Mouse (Mus musculus) lung, adult 18-20 months (tissue): ENCODE data around the gene Nedd9.
A peak's percentile ranks its signal among the peaks of the same experiment; 100 is the strongest.

ENCODE experiments used
- DNase-seq, 2 experiments: peaks; one replicate each; pipeline ENCODE4 v3.0.0; 2022; ENCODE audit warnings: mixed read lengths in 2 of 2

Nedd9 gene

GRCm38 (mm10) chr13:41491522-41491921 is 4.4 kb upstream of the Nedd9 start:
- DNase-seq = no peak

GRCm38 (mm10) chr13:41490282-41490681 is 3.1 kb upstream of the Nedd9 start:
- DNase-seq = no peak

DNA sequence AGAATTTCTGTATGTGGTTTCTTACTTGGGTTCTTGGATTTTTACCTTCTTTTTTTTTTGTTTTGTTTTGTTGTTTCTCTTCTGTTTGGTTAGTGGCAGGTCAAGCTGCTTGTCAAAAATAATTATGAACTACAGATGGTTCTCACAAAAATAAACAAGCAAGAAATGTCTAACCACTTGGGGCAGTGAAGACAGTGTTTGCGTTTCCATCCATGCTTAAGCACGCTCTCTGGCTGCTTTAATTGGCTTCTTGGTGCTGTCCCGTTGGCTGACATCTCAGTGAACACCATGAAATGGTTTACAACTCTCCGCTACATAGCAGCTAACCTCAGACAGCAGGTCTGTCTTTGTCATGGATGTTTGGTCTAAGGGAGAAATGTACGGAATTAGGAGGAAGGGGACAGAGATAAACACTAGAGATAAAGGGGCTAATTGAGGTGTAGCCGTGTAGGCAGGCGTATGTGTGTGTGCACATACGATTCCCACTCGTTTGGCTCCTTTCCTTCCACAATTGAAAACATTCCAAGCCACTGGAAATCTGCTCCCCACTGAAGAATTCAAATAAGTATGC is 2.6 kb upstream of the Nedd9 start:
- no peak for DNase-seq

DNA sequence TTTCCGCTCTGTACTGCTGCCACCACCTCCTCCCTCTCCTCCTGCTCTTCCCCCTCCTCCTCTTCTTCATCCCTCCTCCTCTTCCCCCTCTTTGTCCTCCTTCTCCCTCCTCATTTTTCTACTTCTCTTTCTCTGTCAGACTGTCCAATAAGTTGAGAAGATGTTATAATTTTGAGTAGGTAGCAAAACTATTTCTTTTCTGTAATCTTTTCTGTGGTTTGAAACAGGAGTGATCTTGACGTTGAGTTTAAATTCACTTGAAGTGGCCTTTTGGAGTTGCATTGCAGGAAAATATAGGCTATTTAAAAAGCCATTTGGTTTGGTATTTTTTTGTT is 214 bp upstream of the Nedd9 start:
- no peak for DNase-seq

DNA sequence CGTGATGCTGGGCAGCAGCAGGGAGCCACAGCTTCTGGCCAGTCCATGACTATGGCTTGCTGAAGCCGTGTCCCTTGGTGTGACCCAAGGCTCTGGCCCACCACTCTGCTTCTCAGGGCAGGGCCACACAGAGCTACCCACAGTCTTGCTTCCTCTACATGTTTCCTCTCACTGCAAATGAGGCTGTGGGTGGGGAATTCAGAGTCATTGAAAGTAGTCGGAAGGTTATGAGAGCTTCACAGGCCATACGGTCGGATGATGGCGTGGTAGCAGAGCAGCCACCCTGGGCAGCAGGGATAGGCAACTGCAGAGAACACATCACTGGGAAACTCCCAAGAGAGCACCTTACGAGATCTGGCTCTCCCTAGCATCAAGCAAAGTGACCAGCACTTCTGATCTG is 3.2 kb downstream of the Nedd9 start:
- no peak for DNase-seq

DNA sequence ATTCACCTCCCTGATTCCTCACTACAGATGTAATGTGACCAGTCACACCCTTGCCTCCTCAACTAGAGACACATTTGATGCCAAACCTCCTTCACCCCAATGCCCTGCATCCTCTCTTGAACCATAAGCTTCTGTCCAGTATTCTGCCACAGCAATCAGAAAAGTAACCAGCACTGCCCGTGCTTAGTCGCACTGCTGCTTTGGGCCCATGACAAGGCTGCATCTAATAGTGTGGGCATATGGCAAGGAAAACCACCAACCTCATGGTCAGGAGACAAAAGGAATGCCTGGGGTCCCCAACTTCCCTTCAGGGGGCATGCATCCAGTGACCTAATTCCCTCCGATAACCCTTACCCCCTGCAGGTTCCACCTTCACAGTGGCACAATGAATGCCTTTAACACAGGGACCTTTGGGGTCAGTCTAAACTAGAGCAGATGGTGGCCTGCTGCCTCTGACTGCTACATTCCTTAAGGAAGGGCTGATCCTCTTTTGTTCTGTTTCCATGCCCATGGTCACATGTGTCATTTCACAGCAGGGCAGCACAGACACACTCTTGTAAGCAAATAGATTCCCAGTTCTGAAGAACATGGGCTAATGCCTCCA is 4.7 kb downstream of the Nedd9 start:
- no peak for DNase-seq

DNA sequence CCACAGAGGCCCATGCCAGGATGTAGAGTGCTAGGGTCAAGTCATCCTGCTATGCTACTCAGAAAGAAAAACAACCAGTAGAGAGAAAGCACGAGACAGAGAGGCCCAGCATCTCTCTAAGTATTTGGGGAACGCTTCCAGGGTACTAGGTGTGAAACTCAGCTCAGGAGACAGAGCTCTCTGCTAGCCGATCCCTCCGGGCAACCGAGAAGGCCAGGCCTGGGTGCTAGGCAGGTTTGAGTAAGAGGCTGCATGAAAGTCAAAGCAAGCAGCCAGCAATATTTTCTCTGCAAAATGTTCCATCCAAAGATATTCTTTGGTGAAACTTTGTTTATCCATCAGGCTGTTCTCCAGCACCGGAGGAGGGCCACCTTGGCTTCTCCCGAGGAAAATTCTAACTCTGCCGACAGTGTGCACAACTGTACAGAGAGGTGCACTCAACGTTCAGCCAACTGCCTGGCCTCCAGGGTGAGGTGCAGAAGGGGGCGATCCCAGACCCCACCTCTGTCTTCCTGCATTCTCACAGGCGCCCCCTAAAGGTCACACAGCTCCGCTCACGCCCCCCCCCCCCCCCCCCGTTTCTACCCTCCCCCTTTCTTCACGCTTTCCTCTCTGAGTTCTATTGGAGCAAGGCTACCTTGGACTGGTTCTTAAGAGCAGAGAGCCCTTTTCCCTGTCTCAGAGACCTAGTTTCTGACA is 7.3 kb downstream of the Nedd9 start:
- DNase-seq = no peak

DNA sequence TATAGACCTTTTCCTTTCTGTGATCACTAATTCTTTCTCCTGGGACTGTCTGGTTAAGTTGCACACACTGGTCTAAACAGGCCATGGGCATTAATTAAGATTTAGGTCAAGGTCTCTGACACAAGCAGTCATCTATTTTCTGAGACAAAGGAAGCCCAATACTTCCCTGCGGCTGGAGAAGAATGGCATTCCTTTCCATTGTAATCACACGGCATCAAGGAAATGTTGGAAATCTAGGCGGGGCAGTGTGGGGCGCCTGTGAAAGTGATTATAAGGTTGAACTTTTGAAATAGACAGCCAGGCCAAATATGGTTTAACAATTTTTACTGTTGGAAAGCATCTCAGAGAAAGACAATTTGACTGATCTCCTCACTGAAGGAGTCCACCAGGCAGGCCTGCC is 10.9 kb downstream of the Nedd9 start:
- DNase-seq = no peak

DNA sequence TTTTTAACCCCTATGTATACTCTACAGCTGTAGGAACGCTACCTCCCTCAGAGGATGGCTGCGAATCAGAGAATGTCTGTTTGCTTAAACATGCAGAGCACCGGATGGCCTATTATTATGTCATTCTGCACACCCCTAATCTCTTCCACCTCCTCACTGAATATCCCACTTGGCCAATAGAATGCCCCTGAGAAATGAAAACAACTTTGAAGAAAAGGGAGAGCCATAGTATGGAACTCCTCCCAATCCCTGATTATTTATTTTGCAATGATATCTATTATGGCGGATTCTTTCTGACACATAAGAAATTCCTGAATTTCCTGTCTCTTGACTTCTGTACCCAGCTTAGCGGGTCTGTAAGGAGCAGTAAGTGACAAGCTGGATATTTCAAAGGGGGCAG is 12.8 kb downstream of the Nedd9 start:
- DNase-seq = no peak

DNA sequence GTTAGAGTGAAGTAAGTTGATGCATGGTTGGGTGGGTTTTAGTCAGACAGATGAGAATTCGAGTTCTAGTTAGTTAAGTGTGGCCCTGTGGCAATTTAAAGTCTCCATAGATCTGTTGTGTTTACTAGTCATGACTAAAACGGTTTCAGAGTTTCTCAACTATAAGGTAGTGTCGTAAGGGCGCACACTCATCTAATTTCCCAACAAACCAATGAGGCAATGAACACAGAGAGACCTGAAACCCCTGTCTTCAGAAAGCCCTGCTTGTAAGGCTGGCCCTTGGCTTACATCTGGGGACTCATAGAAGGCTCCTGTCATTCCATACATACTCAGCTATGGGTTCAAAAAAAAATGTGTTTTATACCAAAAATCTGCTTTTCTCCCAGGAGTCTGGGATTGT is 13.7 kb downstream of the Nedd9 start:
- no peak for DNase-seq

DNA sequence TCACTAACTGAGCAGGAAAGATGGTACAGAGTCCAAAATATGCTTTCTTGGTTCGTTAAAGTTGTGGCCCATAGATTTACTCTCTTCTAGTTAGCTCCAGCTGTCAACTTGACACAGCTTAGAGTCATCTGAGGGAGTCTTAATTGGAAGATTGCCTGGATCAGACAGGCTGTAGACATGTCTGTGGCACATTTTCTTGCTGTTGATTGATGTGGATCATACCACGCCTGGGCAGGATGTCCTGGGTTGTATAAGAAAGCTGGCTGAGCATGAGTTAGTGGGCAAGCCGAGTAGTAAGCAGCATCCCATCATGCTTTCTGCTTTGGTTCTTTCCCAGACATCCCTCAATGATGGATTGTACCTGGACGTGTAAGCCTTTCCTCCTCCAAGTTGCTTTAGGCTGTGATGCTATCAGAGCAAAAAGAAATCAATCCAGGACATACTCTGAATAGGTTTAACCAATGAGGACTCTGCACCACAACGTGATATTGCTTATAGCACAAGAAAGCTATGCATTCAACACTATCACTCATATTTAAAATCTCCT is 14.2 kb downstream of the Nedd9 start:
- no peak for DNase-seq

DNA sequence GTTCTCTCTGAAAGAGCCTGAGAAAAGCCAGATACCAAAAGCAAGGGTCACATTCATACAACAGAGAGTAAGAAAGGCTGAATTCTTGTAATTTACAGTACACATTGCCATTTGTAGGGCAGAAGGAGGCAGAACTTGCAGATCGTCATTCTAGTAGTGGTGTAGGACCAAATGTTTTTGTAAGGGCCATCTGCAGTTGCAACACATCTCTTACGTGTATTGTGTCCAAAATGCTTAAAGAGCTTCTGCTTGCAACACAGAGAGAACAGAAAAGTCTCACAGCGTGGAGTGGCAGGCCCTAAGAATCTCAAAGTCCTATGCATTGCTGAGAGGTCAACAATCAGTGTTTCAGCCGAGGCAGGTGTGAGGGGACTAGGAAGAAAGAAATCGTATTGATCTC is 18.9 kb downstream of the Nedd9 start:
- peak in 1 of 2 experiments; percentile 57 for DNase-seq

DNA sequence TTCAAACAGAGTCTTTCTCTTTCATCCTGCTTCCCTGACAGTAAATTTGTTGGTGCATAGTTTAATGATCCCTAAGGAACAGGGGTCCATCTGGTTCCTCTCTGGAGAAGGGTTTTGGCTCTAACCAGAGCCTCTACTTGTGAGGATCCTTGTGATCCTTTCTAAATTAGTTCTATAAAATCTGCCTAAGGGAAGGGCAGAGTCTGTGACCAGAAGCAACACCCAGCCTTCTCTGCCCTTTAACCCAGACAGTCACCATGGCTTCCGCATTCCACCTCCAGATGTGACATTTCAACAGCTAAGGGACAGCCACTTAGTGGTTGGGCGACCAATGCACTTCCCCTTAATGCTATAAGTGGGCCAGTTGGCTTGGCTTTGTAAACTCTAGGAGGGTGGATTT is 20.1 kb downstream of the Nedd9 start:
- peak; percentile 72 to 76 for DNase-seq

GRCm38 (mm10) chr13:41466616-41467015 is 20.5 kb downstream of the Nedd9 start:
- no peak for DNase-seq

DNA sequence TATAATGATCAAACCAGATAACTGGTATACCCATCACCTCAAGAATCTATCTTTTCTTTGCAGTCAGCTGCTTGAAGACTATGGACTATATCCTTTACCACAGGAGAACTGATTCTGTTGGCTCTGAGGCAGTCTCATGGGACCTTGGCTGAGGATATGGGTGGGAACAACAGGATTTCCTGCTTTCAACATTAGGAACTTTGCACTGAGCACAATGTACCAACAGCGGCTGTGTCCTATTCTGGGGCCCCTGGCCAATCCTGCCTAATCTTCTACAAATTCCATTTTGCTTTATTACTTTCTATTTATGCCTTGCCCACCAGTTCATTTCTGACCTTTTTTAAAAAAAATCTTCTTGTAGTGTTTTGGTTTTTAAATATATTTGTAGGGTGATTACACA is 21.0 kb downstream of the Nedd9 start:
- peak; percentile 70 to 82 for DNase-seq

GRCm38 (mm10) chr13:41461418-41461817 is 25.7 kb downstream of the Nedd9 start:
- DNase-seq = no peak

- DNase-seq = no peak
Measured at GRCm38 (mm10) chr13:41459683-41460286, 27.4 kb downstream of the Nedd9 start.

- DNase-seq = peak in 1 of 2 experiments; percentile 21
Measured at GRCm38 (mm10) chr13:41458709-41459108, 28.5 kb downstream of the Nedd9 start.

DNA sequence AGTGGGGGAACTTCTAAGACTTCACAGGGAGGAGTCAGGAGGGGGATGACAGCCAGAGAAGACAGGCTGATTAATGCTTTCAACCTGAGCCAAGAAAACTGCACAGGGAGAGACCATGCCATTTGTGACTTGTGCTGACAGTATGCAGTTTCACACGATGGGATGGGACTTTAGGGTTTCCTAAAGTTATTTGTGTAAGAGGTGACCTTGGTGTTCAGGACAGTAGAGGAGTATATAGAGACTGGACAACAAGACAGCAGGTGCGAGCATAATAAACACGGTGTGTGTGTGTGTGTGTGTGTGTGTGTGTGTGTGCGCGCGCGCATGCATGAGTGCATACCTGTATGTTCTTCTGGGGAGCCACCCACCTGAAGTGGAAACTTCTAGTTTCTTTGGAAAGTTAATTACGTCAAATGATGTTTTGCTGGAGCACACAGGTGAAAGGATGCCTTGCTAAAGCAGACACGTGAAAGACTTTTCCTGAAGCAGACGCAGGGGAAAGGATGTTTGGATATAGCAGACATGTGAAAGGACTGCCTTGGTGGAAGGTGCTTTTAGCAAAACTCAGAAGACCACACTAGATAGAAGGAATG is 29.3 kb downstream of the Nedd9 start:
- DNase-seq = no peak

GRCm38 (mm10) chr13:41457030-41457797 is 29.9 kb downstream of the Nedd9 start:
- DNase-seq = peak in 1 of 2 experiments; percentile 16

DNA sequence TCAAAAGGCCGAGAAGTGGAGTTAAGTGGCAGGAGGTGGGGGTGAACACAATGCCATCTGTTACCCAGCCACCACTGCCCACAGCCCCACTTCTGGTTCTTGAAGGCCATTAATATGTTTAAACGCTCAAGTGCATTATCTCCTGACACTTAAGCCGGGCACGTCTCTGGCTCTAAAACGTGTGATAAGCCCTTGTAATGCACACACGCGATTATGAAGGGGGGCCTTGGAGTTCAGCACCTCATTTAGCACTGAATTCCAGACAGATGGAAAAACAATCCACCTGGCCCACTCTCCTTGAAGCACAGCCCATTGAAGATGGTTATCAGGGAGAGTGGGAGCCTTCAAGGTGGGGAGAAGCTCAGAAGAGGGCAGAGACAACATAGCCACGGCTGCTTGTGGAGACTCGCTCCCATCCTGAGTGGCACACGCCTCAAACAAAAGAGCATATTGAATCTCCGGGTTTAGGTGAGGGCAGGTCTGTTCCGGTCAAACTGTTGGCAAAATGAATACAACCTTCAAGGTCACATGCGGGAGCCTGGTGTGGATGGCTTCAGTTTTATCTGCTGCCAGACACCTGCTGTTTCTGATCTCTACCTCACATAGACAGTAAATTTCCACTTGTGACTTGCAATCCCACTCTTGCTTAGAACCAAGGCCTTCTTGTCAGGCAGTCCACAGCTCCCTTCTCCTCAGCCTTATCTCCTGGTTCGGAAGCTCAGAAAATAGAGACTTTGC is 30.7 kb downstream of the Nedd9 start:
- DNase-seq = no peak
